In the genomic region with DNA sequence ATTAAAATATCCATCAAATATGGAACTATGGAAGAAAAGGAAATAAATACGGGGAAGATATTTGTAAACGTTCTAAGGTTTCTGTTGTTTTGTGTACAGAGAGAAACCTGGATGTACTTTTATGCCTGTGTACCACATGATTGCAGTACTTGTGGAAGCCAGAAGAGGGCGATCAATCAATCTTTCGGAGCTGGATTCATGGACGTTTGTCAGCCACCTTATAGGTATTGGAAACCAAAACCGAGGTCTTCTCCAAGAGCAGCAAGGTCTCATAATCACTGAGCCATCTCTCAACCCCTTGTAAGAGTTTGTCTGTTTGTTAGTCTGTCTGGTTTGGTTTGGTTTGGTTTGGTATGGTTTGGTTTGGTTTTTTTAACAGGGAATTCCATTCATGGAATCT, we compare ENCODE assay signal across 8 mouse cellular contexts.
DNase-seq lines count a peak whose midpoint lies in the region; ATAC-seq lines count a peak whose summit lies in the region.

No protein-coding gene starts in this region.

- H3K9ac ChIP-seq in midbrain, embryonic 14.5 days (replicated peaks; ENCODE audit: low read length): no peak overlapping the region
- H3K9ac ChIP-seq in midbrain, embryonic 16.5 days (ENCODE audit: low read depth, low read length): no peak overlapping the region

- H3K27ac ChIP-seq in midbrain, embryonic 14.5 days (replicated peaks; ENCODE audit: low read depth, low read length): no peak overlapping the region
- no peak overlapping the region for H3K27ac ChIP-seq in midbrain, embryonic 16.5 days (ENCODE audit: low read length)

- H3K4me1 ChIP-seq in midbrain, embryonic 14.5 days (ENCODE audit: control insufficient read depth, insufficient read depth, low read length): no peaks in the 10 kb centered on the region
- no peaks in the 10 kb centered on the region for H3K4me1 ChIP-seq in midbrain, embryonic 16.5 days (ENCODE audit: control insufficient read depth, insufficient read depth, low read length)

- no peaks in the 10 kb centered on the region for H3K36me3 ChIP-seq in midbrain, embryonic 14.5 days (ENCODE audit: control insufficient read depth, insufficient read depth, low read length)
- no peaks in the 10 kb centered on the region for H3K36me3 ChIP-seq in midbrain, embryonic 16.5 days (ENCODE audit: control insufficient read depth, insufficient read depth, low read length)

- no peaks in the 10 kb centered on the region for H3K9me3 ChIP-seq in midbrain, embryonic 14.5 days (ENCODE audit: control insufficient read depth, low read length)
- H3K9me3 ChIP-seq in midbrain, embryonic 16.5 days (replicated peaks; ENCODE audit: control insufficient read depth, low read length, poor library complexity, severe bottlenecking): no peaks in the 10 kb centered on the region

- no peak overlapping the region for H3K4me2 ChIP-seq in midbrain, embryonic 14.5 days (ENCODE audit: low read length)
- no peak overlapping the region for H3K4me2 ChIP-seq in midbrain, embryonic 16.5 days (ENCODE audit: low read length)

- DNase-seq in cerebellum, postnatal 10 days: peak; percentile 58 to 73
- DNase-seq in cerebellum, adult 9-11 months: no peak
- DNase-seq in midbrain, embryonic 14.5 days: peak; percentile 46
- peak; percentile 17 for DNase-seq in embryo, embryonic 9.5 days (ENCODE audit: extremely low spot score)
- DNase-seq in gastrocnemius, adult 8-10 months (ENCODE audit: low spot score in 2 of 2): no peak

- 45% methylated on average over 6 of the region's 6 CpGs for WGBS in midbrain, embryonic 14.5 days
- WGBS in midbrain, embryonic 16.5 days: 45% methylated on average over 6 of the region's 6 CpGs

- no peak overlapping the region for H3K4me3 ChIP-seq in midbrain, embryonic 14.5 days (replicated peaks; ENCODE audit: low read depth, low read length)
- H3K4me3 ChIP-seq in midbrain, embryonic 16.5 days (ENCODE audit: low read depth, low read length): no peak overlapping the region

- ATAC-seq in midbrain, embryonic 14.5 days (ENCODE audit: low FRiP score, low TSS enrichment): no peak
- no peak for ATAC-seq in midbrain, embryonic 16.5 days
- peak; percentile 73 for ATAC-seq in megakaryocyte progenitor cell, adult 5-6 weeks (replicated peaks; ENCODE audit: poor library complexity)
- no peak for ATAC-seq in inflammation-experienced regulatory T-cells, adult 6 months

- H3K27me3 ChIP-seq in midbrain, embryonic 14.5 days (ENCODE audit: control insufficient read depth, insufficient read depth, low read length): no peaks in the 10 kb centered on the region
- no peaks in the 10 kb centered on the region for H3K27me3 ChIP-seq in midbrain, embryonic 16.5 days (ENCODE audit: control insufficient read depth, insufficient read depth, low read depth, low read length)

Comparison
In these comparisons a context has a peak if more than half of its experiments do, and no peak if none do; other contexts are left out.
1. DNase-seq: peak in cerebellum, postnatal 10 days (2 of 2), midbrain, embryonic 14.5 days (single experiment) and embryo, embryonic 9.5 days (single experiment); none in cerebellum, adult 9-11 months (single experiment) and gastrocnemius, adult 8-10 months (0 of 2).